Mouse (Mus musculus): ENCODE measurements around the gene Bdh2. TPM values are rescaled to one million over a fixed set of nuclear protein-coding genes. Genes with fewer than 3 reads are reported as not detected.

Bdh2 gene
- polyA plus RNA-seq (2015; fragmentation: Illumina TruSeq; extraction: RNeasy Lipid Tissue Mini Kit (QIAGEN cat#74804); ENCODE audit: low read depth, low replicate concordance): 3.1 TPM

GRCm38 (mm10) chr3:135280669-135281415, at the start of gene Bdh2:
TSS of gene Bdh2 (plus strand) at chr3:135281221.

GRCm38 (mm10) chr3:135307411-135308259, 26.6 kb downstream of the Bdh2 start, which contains the start of gene Slc9b2:
TSS of gene Slc9b2 (plus strand) at chr3:135307700.

GRCm38 (mm10) chr3:135347739-135348264, 66.8 kb downstream of the Bdh2 start, which contains the start of gene Slc9b1:
TSS of gene Slc9b1 (plus strand) at chr3:135348029.

Other genes with a start within 250 kb of the Bdh2 start
- gene Cenpe, start 68.7 kb upstream of the Bdh2 start, polyA plus RNA-seq (2015; fragmentation: Illumina TruSeq; extraction: RNeasy Lipid Tissue Mini Kit (QIAGEN cat#74804); ENCODE audit: low read depth, low replicate concordance): 0.28 TPM
- gene Slc9b2, start 26.5 kb downstream of the Bdh2 start, polyA plus RNA-seq (2015; fragmentation: Illumina TruSeq; extraction: RNeasy Lipid Tissue Mini Kit (QIAGEN cat#74804); ENCODE audit: low read depth, low replicate concordance): 4.0 TPM
- not detected for gene Slc9b1, start 66.8 kb downstream of the Bdh2 start, polyA plus RNA-seq (2015; fragmentation: Illumina TruSeq; extraction: RNeasy Lipid Tissue Mini Kit (QIAGEN cat#74804); ENCODE audit: low read depth, low replicate concordance)
- 56.9 TPM for gene Cisd2, start 142.7 kb downstream of the Bdh2 start, polyA plus RNA-seq (2015; fragmentation: Illumina TruSeq; extraction: RNeasy Lipid Tissue Mini Kit (QIAGEN cat#74804); ENCODE audit: low read depth, low replicate concordance)
- gene Ube2d3, start 156.9 kb downstream of the Bdh2 start, polyA plus RNA-seq (2015; fragmentation: Illumina TruSeq; extraction: RNeasy Lipid Tissue Mini Kit (QIAGEN cat#74804); ENCODE audit: low read depth, low replicate concordance): 360 TPM
- gene Manba, start 204.4 kb downstream of the Bdh2 start, polyA plus RNA-seq (2015; fragmentation: Illumina TruSeq; extraction: RNeasy Lipid Tissue Mini Kit (QIAGEN cat#74804); ENCODE audit: low read depth, low replicate concordance): 7.6 TPM